Mouse (Mus musculus): ENCODE measurements around the gene Nupl1.

DNA sequence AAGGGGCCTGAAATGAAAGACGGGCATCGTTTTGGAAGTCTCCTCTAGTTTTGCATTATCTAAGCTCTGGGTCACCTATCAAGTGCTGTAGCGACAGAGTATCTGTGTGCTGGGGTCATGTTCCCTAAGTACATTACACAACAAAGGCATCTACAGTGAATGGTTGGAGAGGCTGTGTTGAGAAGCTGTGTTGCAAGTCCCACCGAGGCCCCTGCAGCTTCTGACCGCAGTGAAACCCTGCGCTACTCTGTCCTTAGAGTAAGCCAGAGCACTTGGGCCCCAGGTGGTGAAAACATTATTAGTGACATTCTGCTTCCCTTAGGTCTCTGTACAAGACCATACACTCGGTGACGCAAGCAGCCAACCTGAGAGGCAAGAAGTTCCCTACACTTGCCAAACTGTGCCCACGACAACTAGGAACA lies 74.8 kb downstream of the Nupl1 start:
- no peak for TF ChIP-seq CTCF (IDR thresholded peaks at IDR 0.05; ENCODE audit: control insufficient read depth, insufficient read depth, low read length)
- TF ChIP-seq POLR2A (IDR thresholded peaks at IDR 0.05; ENCODE audit: borderline replicate concordance, control insufficient read depth, low read depth, low read length), result no peak
